Mouse (Mus musculus) MEL (cell line): ENCODE measurements around the gene Atp2a2.

Experiments
- CTCF ChIP-seq, 3 experiments: IDR thresholded peaks in 2 of 3; conservative IDR thresholded peaks in 1 of 3; 2 replicates each; pipeline ENCODE4 v1.5.1; 2011 to 2012; ENCODE audit warnings: low read length in 3 of 3, low read depth in 2 of 3, mild to moderate bottlenecking in 2 of 3, improper control_type of control experiment in 1 of 3, inconsistent platforms in 1 of 3, mixed read lengths in 1 of 3, moderate library complexity in 1 of 3; ENCODE audit not compliant: control insufficient read depth in 1 of 3, insufficient read depth in 1 of 3, poor library complexity in 1 of 3, severe bottlenecking in 1 of 3
- EP300 ChIP-seq, 2 experiments: IDR thresholded peaks; 2 replicates each; pipeline ENCODE4 v1.6.1; 2011; ENCODE audit warnings: improper control_type of control experiment in 2 of 2, low read length in 2 of 2, low read depth in 1 of 2, mild to moderate bottlenecking in 1 of 2
- HCFC1 ChIP-seq: IDR thresholded peaks from 2 replicates; pipeline ENCODE4 v1.6.1; 2012; ENCODE audit warnings: low read depth, mild to moderate bottlenecking, inconsistent platforms, low read length, improper control_type of control experiment, moderate library complexity
- MAFK ChIP-seq: IDR thresholded peaks from 2 replicates; pipeline ENCODE4 v1.6.1; 2011; ENCODE audit warnings: low read depth, mild to moderate bottlenecking, low read length, improper control_type of control experiment, borderline replicate concordance
- MAX ChIP-seq: IDR thresholded peaks from 2 replicates; pipeline ENCODE4 v1.6.1; 2011; ENCODE audit warnings: low read length, improper control_type of control experiment
- NELFE ChIP-seq: IDR thresholded peaks from 2 replicates; pipeline ENCODE4 v1.6.1; 2011; ENCODE audit warnings: low read depth, low read length, improper control_type of control experiment
- NRF1 ChIP-seq: IDR thresholded peaks from 2 replicates; pipeline ENCODE4 v1.6.1; 2014; ENCODE audit warnings: low read depth, mild to moderate bottlenecking, inconsistent platforms, low read length, improper control_type of control experiment, moderate library complexity; ENCODE audit not compliant: poor library complexity, insufficient read depth, severe bottlenecking
- POLR2A ChIP-seq, 2 experiments: IDR thresholded peaks; 2 replicates each; pipeline ENCODE4 v1.6.1; 2011 to 2012; ENCODE audit warnings: low read length in 2 of 2, mild to moderate bottlenecking in 2 of 2, control low read depth in 1 of 2, improper control_type of control experiment in 1 of 2, low read depth in 1 of 2, moderate library complexity in 1 of 2; ENCODE audit not compliant: control insufficient read depth in 1 of 2, insufficient read depth in 1 of 2, poor library complexity in 1 of 2
- POLR2AphosphoS2 ChIP-seq: IDR thresholded peaks from 2 replicates; pipeline ENCODE4 v1.6.1; 2011; ENCODE audit warnings: low read length, improper control_type of control experiment
- SMC3 ChIP-seq: IDR thresholded peaks from 2 replicates; pipeline ENCODE4 v1.6.1; 2011; ENCODE audit warnings: low read depth, low read length, improper control_type of control experiment
- UBTF ChIP-seq: IDR thresholded peaks from 2 replicates; pipeline ENCODE4 v1.6.1; 2012; ENCODE audit warnings: low read depth, mild to moderate bottlenecking, inconsistent platforms, low read length, improper control_type of control experiment, moderate library complexity, borderline replicate concordance; ENCODE audit not compliant: insufficient read depth

GRCm38 (mm10) chr5:122454442-122454841 is 47.6 kb downstream of the Atp2a2 start:
- TF ChIP-seq POLR2A (IDR thresholded peaks at IDR 0.05; ENCODE audit: control insufficient read depth in 1 of 2, insufficient read depth in 1 of 2, low read depth in 1 of 2, low read length in 2 of 2, poor library complexity in 1 of 2) (no peak), NRF1 (no peak), MAX (no peak), UBTF (no peak), CTCF (IDR thresholded peaks at IDR 0.05 in 2 of 3, conservative IDR thresholded peaks at IDR 0.05 in 1 of 3; ENCODE audit: control insufficient read depth in 1 of 3, insufficient read depth in 1 of 3, low read depth in 2 of 3, low read length in 3 of 3, poor library complexity in 1 of 3, severe bottlenecking in 1 of 3) (no peak), MAFK (no peak), EP300 (IDR thresholded peaks at IDR 0.05; ENCODE audit: low read depth in 1 of 2, low read length in 2 of 2) (no peak), HCFC1 (no peak), SMC3 (no peak), POLR2AphosphoS2 (no peak), NELFE (no peak)
